Mouse (Mus musculus) midbrain, embryonic 13.5 days (tissue): ENCODE measurements around the gene Sertad1. TPM values are rescaled to one million over a fixed set of nuclear protein-coding genes. Genes with fewer than 3 reads are reported as not detected.

Experiments used
- ATAC-seq: fragments of 200-750 bp; cut with Nextera tagmentation; 2 replicates; pipeline ENCODE4 v1.8.0; 2017; ENCODE audit warnings: mild to moderate bottlenecking, moderate TSS enrichment, moderate library complexity
- H3K27ac ChIP-seq: fragments of 300-500 bp; sonication (generic); 2 replicates; pipeline ENCODE4 v1.5.1; 2015; ENCODE audit warnings: inconsistent platforms, mild to moderate bottlenecking, moderate library complexity
- H3K27me3 ChIP-seq: fragments of 300-500 bp; sonication (generic); 2 replicates; pipeline ENCODE4 v1.6.1; 2015; ENCODE audit warnings: mild to moderate bottlenecking, inconsistent platforms
- H3K36me3 ChIP-seq: fragments of 300-500 bp; sonication (generic); 2 replicates; pipeline ENCODE4 v1.6.1; 2015; ENCODE audit warnings: mild to moderate bottlenecking, inconsistent platforms
- H3K4me1 ChIP-seq: fragments of 300-500 bp; sonication (generic); replicated peaks from 2 replicates; pipeline ENCODE4 v1.6.1; 2015; ENCODE audit warnings: inconsistent platforms
- H3K4me2 ChIP-seq: fragments of 300-500 bp; sonication (generic); replicated peaks from 2 replicates; pipeline ENCODE4 v1.6.1; 2015; ENCODE audit warnings: moderate library complexity, mild to moderate bottlenecking, inconsistent platforms
- H3K4me3 ChIP-seq: fragments of 300-500 bp; sonication (generic); replicated peaks from 2 replicates; pipeline ENCODE4 v1.5.1; 2015; ENCODE audit warnings: mild to moderate bottlenecking, inconsistent platforms
- H3K9ac ChIP-seq: fragments of 300-500 bp; sonication (generic); replicated peaks from 2 replicates; pipeline ENCODE4 v1.6.1; 2015; ENCODE audit warnings: mild to moderate bottlenecking, inconsistent platforms
- H3K9me3 ChIP-seq: fragments of 300-500 bp; sonication (generic); 2 replicates; pipeline ENCODE4 v1.6.1; 2016; ENCODE audit warnings: mild to moderate bottlenecking, inconsistent platforms
- WGBS: fragments of 180-500 bp; shearing (Covaris S2); methylation state at CpG from one replicate; pipeline ENCODE4 v1.1.7; 2015; 5-methylcytosine and 5-hydroxymethylcytosine counted together
- polyA plus RNA-seq: library from polyadenylated mRNA; unstranded; fragments of >200 nt; fragmentation: Nextera tagmentation; extraction: Ambion mirVana; gene quantifications from 2 replicates; pipeline ENCODE4 v1.2.1, GENCODE M21; 2015

Sertad1 gene
- polyA plus RNA-seq, 1 experiment from 2014 or later = 8.5 TPM

GRCm38 (mm10) chr7:27535386-27535785 is 48.7 kb downstream of the Sertad1 start:
- H3K27me3 ChIP-seq = no peaks in the 10 kb centered on the region
- H3K4me2 ChIP-seq = no peak overlapping the region
- H3K27ac ChIP-seq = no peak overlapping the region
- H3K4me3 ChIP-seq = no peak overlapping the region
- H3K9me3 ChIP-seq = no peaks in the 10 kb centered on the region
- no peak for ATAC-seq
- H3K4me1 ChIP-seq = no peaks in the 10 kb centered on the region
- H3K36me3 ChIP-seq = peaks cover 91% of the 10 kb centered on the region
- 84% methylated on average over 2 of the region's 2 CpGs for WGBS
- no peak overlapping the region for H3K9ac ChIP-seq

- H3K9ac ChIP-seq = no peak overlapping the region
- no peak overlapping the region for H3K27ac ChIP-seq
- H3K27me3 ChIP-seq = no peaks in the 10 kb centered on the region
- 90% methylated on average over 6 of the region's 6 CpGs for WGBS
- no peak overlapping the region for H3K4me3 ChIP-seq
- H3K4me2 ChIP-seq = no peak overlapping the region
- H3K36me3 ChIP-seq = peaks cover 87% of the 10 kb centered on the region
- H3K9me3 ChIP-seq = no peaks in the 10 kb centered on the region
- ATAC-seq = no peak
- peaks cover 7% of the 10 kb centered on the region for H3K4me1 ChIP-seq
Measured at GRCm38 (mm10) chr7:27536618-27537017, 49.9 kb downstream of the Sertad1 start.

DNA sequence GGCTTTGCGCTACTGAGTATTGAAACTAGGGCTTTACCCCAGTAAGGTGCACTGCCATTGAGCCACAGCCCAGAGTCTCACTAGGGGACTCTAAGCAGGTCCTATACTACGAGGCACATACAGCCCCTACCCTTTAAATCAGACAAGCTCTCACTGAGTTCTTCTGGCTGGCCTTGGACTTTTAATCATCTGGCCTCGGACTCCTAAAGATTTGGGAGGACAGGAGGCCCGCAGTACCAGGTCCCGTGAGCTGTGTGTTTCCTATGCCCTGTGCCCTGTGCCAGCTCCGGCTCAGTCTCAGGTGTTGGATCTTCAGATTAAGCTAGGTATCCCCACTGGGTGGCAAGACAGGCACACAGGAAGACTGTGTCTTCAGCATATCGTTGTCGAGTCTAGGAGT is 51.3 kb downstream of the Sertad1 start:
- H3K27me3 ChIP-seq = no peaks in the 10 kb centered on the region
- H3K4me3 ChIP-seq = no peak overlapping the region
- 90% methylated on average over 8 of the region's 8 CpGs for WGBS
- H3K4me1 ChIP-seq = peaks cover 16% of the 10 kb centered on the region
- H3K27ac ChIP-seq = no peak overlapping the region
- H3K9ac ChIP-seq = no peak overlapping the region
- H3K9me3 ChIP-seq = no peaks in the 10 kb centered on the region
- H3K36me3 ChIP-seq = peaks cover 74% of the 10 kb centered on the region
- no peak overlapping the region for H3K4me2 ChIP-seq
- no peak for ATAC-seq

- Histone ChIP-seq H3K4me1 (peaks cover 18% of the 10 kb centered on the region), H3K27me3 (no peaks in the 10 kb centered on the region), H3K4me2 (no peak overlapping the region), H3K36me3 (peaks cover 67% of the 10 kb centered on the region), H3K27ac (no peak overlapping the region), H3K9me3 (no peaks in the 10 kb centered on the region), H3K9ac (no peak overlapping the region), H3K4me3 (no peak overlapping the region)
- WGBS = 81% methylated on average over 2 of the region's 2 CpGs
- ATAC-seq = no peak
Measured at GRCm38 (mm10) chr7:27538797-27539196, 52.1 kb downstream of the Sertad1 start.

Other genes starting within 250 kb of the Sertad1 start
- 39.4 and 51.6 TPM in 2 replicates for gene Numbl, start 228.5 kb upstream of the Sertad1 start, polyA plus RNA-seq
- 8.0 and 9.1 TPM in 2 replicates for gene Ltbp4, start 149.2 kb upstream of the Sertad1 start, polyA plus RNA-seq
- 67.2 and 84.3 TPM in 2 replicates for gene Shkbp1, start 130.9 kb upstream of the Sertad1 start, polyA plus RNA-seq
- gene Gm20479, start 129.5 kb upstream of the Sertad1 start, polyA plus RNA-seq = 0.53 TPM in 1 of 2 replicates, not detected in the other
- 1.1 and 2.2 TPM in 2 replicates for gene Sptbn4, start 39.2 kb upstream of the Sertad1 start, polyA plus RNA-seq
- gene Blvrb, start 38.9 kb upstream of the Sertad1 start, polyA plus RNA-seq = 14.8 and 16.1 TPM in 2 replicates
- gene Sertad3, start 13.1 kb upstream of the Sertad1 start, polyA plus RNA-seq = 12.4 and 12.6 TPM in 2 replicates
- 1.2 and 1.6 TPM in 2 replicates for gene Prx, start 12.4 kb downstream of the Sertad1 start, polyA plus RNA-seq
- 0.37 and 0.52 TPM in 2 replicates for gene Hipk4, start 36.4 kb downstream of the Sertad1 start, polyA plus RNA-seq
- 107 and 110 TPM in 2 replicates for gene Pld3, start 66.3 kb downstream of the Sertad1 start, polyA plus RNA-seq
- 34.6 and 36.6 TPM in 2 replicates for gene 2310022A10Rik, start 66.3 kb downstream of the Sertad1 start, polyA plus RNA-seq
- gene Akt2, start 104.6 kb downstream of the Sertad1 start, polyA plus RNA-seq = 64.3 and 67.4 TPM in 2 replicates
- gene Ttc9b, start 167.0 kb downstream of the Sertad1 start, polyA plus RNA-seq = 37.0 and 40.5 TPM in 2 replicates
- gene Map3k10, start 187.7 kb downstream of the Sertad1 start, polyA plus RNA-seq = 11.0 and 12.7 TPM in 2 replicates
- gene Zfp607b, start 202.4 kb downstream of the Sertad1 start, polyA plus RNA-seq = 12.8 and 13.2 TPM in 2 replicates
- gene Zfp60, start 244.5 kb downstream of the Sertad1 start, polyA plus RNA-seq = 142 and 143 TPM in 2 replicates